Mouse (Mus musculus) activated CD4-positive, CD25-positive, alpha-beta regulatory T cell (primary cell): ENCODE data around the gene Olfr672. TPM values are rescaled to one million over a fixed set of nuclear protein-coding genes. Genes with fewer than 3 reads are reported as not detected.

Experiments used
- polyA plus RNA-seq, 2 experiments: library from polyadenylated mRNA; unstranded; fragments of 100-300 nt; shearing (Covaris generic); gene quantifications; one replicate each; pipeline ENCODE4 v1.2.1; 2017

Olfr672 gene
- under 1 TPM in 1 of 2 experiments, not detected in 1; 0.25 TPM for polyA plus RNA-seq

GRCm38 (mm10) chr7:105001929-105002328 lies at the start of gene Olfr672:
Gene Olfr672 (minus strand): TSS chr7:105002029.

GRCm38 (mm10) chr7:105032398-105032797 lies 30.6 kb upstream of the Olfr672 start, which contains the start of gene Olfr676:
Gene Olfr676 (plus strand): TSS chr7:105032698.

GRCm38 (mm10) chr7:105028360-105028759 lies 26.5 kb upstream of the Olfr672 start, which contains the start of gene Olfr675:
Gene Olfr675 (minus strand): TSS chr7:105028460.

GRCm38 (mm10) chr7:104979026-104979425 lies 22.8 kb downstream of the Olfr672 start, which contains the start of gene Olfr671:
Gene Olfr671 (minus strand): TSS chr7:104979126.

GRCm38 (mm10) chr7:104962520-104962919 lies 39.3 kb downstream of the Olfr672 start, which contains the start of gene Olfr670:
Gene Olfr670 (minus strand): TSS chr7:104962620.

Other genes starting within 250 kb of the Olfr672 start
- not detected for gene Usp17le, start 224.6 kb downstream of the Olfr672 start, polyA plus RNA-seq
- not detected for gene Usp17lb, start 159.4 kb downstream of the Olfr672 start, polyA plus RNA-seq
- gene Usp17la, start 145.0 kb downstream of the Olfr672 start, polyA plus RNA-seq = under 1 TPM in 1 of 2 experiments, not detected in 1; 0.27 TPM
- gene Olfr665, start 124.0 kb downstream of the Olfr672 start, polyA plus RNA-seq = not detected
- gene Olfr666, start 106.1 kb downstream of the Olfr672 start, polyA plus RNA-seq = not detected
- gene Olfr667, start 80.5 kb downstream of the Olfr672 start, polyA plus RNA-seq = not detected
- gene Olfr668, start 74.0 kb downstream of the Olfr672 start, polyA plus RNA-seq = not detected
- gene Olfr669, start 67.8 kb downstream of the Olfr672 start, polyA plus RNA-seq = not detected
- under 1 TPM in 1 of 2 experiments, not detected in 1; 0.16 TPM for gene Olfr670, start 39.4 kb downstream of the Olfr672 start, polyA plus RNA-seq
- gene Olfr671, start 22.9 kb downstream of the Olfr672 start, polyA plus RNA-seq = not detected
- gene Olfr675, start 26.4 kb upstream of the Olfr672 start, polyA plus RNA-seq = under 1 TPM in 1 of 2 experiments, not detected in 1; 0.11 TPM
- gene Olfr676, start 30.7 kb upstream of the Olfr672 start, polyA plus RNA-seq = not detected
- not detected for gene Olfr677, start 49.3 kb upstream of the Olfr672 start, polyA plus RNA-seq
- gene Olfr678, start 62.4 kb upstream of the Olfr672 start, polyA plus RNA-seq = not detected
- gene Olfr679, start 79.2 kb upstream of the Olfr672 start, polyA plus RNA-seq = not detected
- not detected for gene Olfr680-ps1, start 90.8 kb upstream of the Olfr672 start, polyA plus RNA-seq
- gene Olfr681, start 114.8 kb upstream of the Olfr672 start, polyA plus RNA-seq = under 1 TPM in 1 of 2 experiments, not detected in 1; 0.05 TPM
- not detected for gene Olfr683, start 145.0 kb upstream of the Olfr672 start, polyA plus RNA-seq
- gene Olfr684, start 161.6 kb upstream of the Olfr672 start, polyA plus RNA-seq = not detected
- gene Olfr685, start 184.0 kb upstream of the Olfr672 start, polyA plus RNA-seq = not detected
- not detected for gene Olfr686, start 205.5 kb upstream of the Olfr672 start, polyA plus RNA-seq